Mouse (Mus musculus) heart, postnatal 0 days (tissue): ENCODE measurements around the gene Hs2st1.

ENCODE experiments used
- CTCF ChIP-seq: IDR thresholded peaks from 2 replicates; pipeline ENCODE4 v1.5.1; 2016; ENCODE audit warnings: antibody characterized with exemption, control low read depth, low read depth
- EP300 ChIP-seq: IDR thresholded peaks from 2 replicates; pipeline ENCODE4 v1.6.1; 2016; ENCODE audit warnings: antibody characterized with exemption, low read depth

GRCm38 (mm10) chr3:144428514-144429431 is 141.2 kb downstream of the Hs2st1 start:
- TF ChIP-seq CTCF, result no peak
- TF ChIP-seq EP300, result no peak
